Mouse (Mus musculus): ENCODE results near the gene Ncl. TPM values are rescaled to one million over a fixed set of nuclear protein-coding genes. Genes with fewer than 3 reads are reported as not detected.

The Ncl gene
- polyA plus RNA-seq, 1 experiment from 2014 or later: 366 TPM

DNA sequence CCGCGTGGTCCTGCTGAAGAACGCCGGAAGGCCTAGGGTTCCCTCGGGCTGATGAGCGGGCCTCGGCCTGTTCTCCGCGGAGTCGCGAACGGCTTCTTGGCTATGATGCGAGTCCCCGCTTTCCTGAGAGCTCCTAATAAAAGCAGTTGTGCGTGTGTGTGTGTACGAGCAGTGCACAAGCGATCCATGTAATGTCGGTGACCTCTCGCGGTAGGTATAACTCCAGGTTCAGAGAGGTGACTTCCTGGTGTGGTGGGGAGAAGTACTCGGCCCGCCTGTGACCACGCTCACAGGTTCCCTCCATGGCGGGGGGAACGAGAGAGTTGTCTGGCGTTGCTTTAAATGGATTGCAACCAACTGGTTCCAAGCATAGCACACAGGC lies 589 bp upstream of the Ncl start:
- Histone ChIP-seq H3K9ac (peak overlapping the region; percentile 60), H3K27ac (replicated peaks) (peak overlapping the region; percentile 86), H3K36me3 (peaks cover 26% of the 10 kb centered on the region), H3K4me1 (peaks cover 14% of the 10 kb centered on the region), H3K4me3 (replicated peaks) (peak overlapping the region; percentile 97), H3K4me2 (replicated peaks) (peak overlapping the region; percentile 65), H3K27me3 (no peaks in the 10 kb centered on the region), H3K9me3 (replicated peaks) (no peaks in the 10 kb centered on the region)
- ATAC-seq (ENCODE audit: insufficient number of reproducible peaks, low FRiP score, low TSS enrichment, low read depth): no peak
- WGBS: 0% methylated on average over 26 of the region's 26 CpGs

DNA sequence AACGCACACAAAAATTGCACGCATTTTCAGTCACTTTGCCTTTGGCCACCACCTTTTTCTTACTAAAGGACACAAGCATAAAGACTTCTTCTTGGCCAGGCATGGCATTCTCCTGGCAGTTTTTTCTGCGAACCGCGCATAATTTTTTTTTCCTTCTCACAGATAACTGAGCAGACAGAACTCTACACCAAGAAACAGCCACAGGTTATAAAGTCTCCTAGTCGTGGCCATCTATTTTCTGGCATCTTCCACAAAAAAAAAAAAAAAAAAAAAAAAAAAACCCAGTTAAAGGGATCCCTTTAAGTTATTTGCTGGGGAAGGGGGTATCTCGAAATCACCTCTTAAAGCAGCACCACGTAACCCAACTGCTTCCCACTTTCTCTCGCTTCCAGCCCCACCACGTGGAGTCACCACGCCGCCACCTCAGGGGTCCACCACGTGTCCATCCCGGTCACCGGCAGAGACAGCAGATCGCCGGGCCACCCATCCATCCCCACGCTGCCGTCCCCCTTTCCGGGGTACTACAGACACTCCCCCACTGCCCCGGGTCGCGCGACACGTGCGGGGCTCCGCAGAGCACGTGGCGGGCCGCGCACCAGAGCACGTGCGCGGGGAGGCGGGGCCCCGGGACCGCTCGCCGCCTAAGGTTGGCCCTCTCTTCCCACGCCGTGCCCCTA lies 833 bp downstream of the Ncl start:
- H3K27ac ChIP-seq (replicated peaks): peak overlapping the region; percentile 100
- H3K9me3 ChIP-seq (replicated peaks): no peaks in the 10 kb centered on the region
- peaks cover 41% of the 10 kb centered on the region for H3K36me3 ChIP-seq
- peak overlapping the region; percentile 96 for H3K9ac ChIP-seq
- no peaks in the 10 kb centered on the region for H3K27me3 ChIP-seq
- ATAC-seq (ENCODE audit: insufficient number of reproducible peaks, low FRiP score, low TSS enrichment, low read depth): peak; percentile 40
- WGBS: under 1% methylated on average over 41 of the region's 41 CpGs
- peak overlapping the region; percentile 89 for H3K4me2 ChIP-seq (replicated peaks)
- H3K4me1 ChIP-seq: peaks cover 14% of the 10 kb centered on the region
- peak overlapping the region; percentile 97 for H3K4me3 ChIP-seq (replicated peaks)

DNA sequence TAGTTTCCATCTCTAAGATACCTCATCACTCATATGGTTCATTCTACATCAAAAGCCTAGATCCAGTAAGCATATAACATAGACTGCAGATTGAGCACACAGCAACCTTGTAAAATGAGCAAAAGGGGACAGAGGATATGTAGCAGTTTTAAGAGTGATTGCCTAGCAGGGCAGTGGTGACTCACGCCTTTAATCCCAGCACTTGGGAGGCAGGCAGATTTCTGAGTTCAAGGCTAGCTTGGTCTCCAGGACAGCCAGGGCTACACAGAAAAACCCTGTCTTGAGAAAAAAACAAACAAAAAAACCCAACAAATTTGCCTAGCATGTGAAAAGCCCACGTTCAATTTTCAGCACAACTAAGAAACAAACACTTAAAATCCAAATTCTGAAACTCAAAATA lies 5.0 kb downstream of the Ncl start:
- Histone ChIP-seq H3K4me2 (replicated peaks) (no peak overlapping the region), H3K4me3 (replicated peaks) (no peak overlapping the region), H3K9ac (no peak overlapping the region), H3K36me3 (peaks cover 81% of the 10 kb centered on the region), H3K4me1 (peaks cover 3% of the 10 kb centered on the region; the same call in 1 of the 2 replicates), H3K27me3 (no peaks in the 10 kb centered on the region), H3K27ac (replicated peaks) (no peak overlapping the region), H3K9me3 (replicated peaks) (no peaks in the 10 kb centered on the region)
- no peak for ATAC-seq (ENCODE audit: insufficient number of reproducible peaks, low FRiP score, low TSS enrichment, low read depth)
- WGBS: 78% methylated on average over 2 of the region's 2 CpGs

DNA sequence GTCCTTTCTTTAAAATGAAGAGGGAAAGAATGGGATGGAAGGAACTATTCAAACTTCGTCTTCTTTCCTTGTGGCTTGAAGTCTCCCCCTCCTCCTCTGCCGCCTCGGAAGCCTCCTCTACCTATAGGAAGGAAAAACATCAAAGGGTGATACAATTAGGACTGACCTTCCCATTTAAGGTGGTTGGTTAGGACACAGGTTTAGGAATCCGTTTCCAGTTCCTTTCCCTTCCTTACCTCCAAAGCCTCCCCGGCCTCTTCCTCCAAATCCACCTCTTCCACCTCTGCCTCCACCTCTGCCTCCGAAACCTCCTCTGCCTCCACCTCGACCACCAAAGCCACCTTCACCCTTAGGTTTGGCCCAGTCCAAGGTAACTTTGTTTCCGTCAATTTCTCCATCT lies 8.6 kb downstream of the Ncl start:
- WGBS: 78% methylated on average over 8 of the region's 8 CpGs
- Histone ChIP-seq H3K36me3 (peaks cover 89% of the 10 kb centered on the region), H3K27me3 (no peaks in the 10 kb centered on the region), H3K4me2 (replicated peaks) (no peak overlapping the region), H3K27ac (replicated peaks) (no peak overlapping the region), H3K9me3 (replicated peaks) (no peaks in the 10 kb centered on the region), H3K4me1 (no peaks in the 10 kb centered on the region), H3K4me3 (replicated peaks) (no peak overlapping the region), H3K9ac (no peak overlapping the region)
- no peak for ATAC-seq (ENCODE audit: insufficient number of reproducible peaks, low FRiP score, low TSS enrichment, low read depth)

DNA sequence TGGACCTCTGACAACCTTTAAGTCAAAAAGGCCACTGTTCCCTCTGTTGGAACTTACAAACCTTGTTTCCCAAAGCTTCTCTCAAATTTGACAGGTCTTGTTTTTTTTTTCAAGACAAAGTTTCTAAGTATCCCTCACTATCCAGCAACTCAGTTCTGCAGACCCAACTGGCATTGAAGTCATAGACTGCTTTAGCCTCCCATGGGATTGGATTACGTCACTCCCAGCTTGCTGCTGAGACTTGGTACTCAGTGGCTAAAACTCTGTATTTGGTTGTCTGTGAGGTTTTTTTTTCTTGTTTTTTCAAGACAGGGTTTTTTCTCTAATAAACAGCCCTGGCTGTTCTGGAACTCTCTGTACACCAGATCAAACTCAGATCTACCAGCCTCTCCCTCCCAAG lies 9.5 kb downstream of the Ncl start:
- peaks cover 81% of the 10 kb centered on the region for H3K36me3 ChIP-seq
- H3K4me2 ChIP-seq (replicated peaks): no peak overlapping the region
- ATAC-seq (ENCODE audit: insufficient number of reproducible peaks, low FRiP score, low TSS enrichment, low read depth): no peak
- 93% methylated on average over 1 of the region's 1 CpGs for WGBS
- no peaks in the 10 kb centered on the region for H3K4me1 ChIP-seq
- no peak overlapping the region for H3K9ac ChIP-seq
- no peak overlapping the region for H3K4me3 ChIP-seq (replicated peaks)
- no peaks in the 10 kb centered on the region for H3K9me3 ChIP-seq (replicated peaks)
- no peaks in the 10 kb centered on the region for H3K27me3 ChIP-seq
- H3K27ac ChIP-seq (replicated peaks): no peak overlapping the region

DNA sequence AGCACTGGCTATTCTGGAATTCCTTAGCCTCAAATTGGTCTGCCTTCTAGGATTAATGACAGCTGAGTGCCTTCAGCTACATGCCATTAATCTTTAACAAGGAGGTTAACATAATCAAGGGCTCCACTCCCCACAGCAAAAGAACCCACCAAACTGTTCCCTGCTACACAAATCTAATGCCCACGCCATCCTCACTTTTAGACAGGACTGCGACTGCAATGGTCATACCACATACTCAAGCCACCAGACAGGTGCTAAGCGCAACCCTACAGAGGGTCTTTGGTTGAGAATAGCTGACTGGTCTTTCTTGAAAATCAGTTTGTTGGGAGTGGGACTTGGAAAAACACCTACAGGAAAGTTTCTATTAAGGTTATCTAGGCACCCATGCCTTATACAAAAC lies 10.0 kb downstream of the Ncl start:
- Histone ChIP-seq H3K27me3 (no peaks in the 10 kb centered on the region), H3K36me3 (peaks cover 76% of the 10 kb centered on the region), H3K9ac (no peak overlapping the region), H3K4me2 (replicated peaks) (no peak overlapping the region), H3K4me1 (no peaks in the 10 kb centered on the region), H3K4me3 (replicated peaks) (no peak overlapping the region), H3K9me3 (replicated peaks) (no peaks in the 10 kb centered on the region), H3K27ac (replicated peaks) (no peak overlapping the region)
- WGBS: 96% methylated on average over 3 of the region's 3 CpGs
- ATAC-seq (ENCODE audit: insufficient number of reproducible peaks, low FRiP score, low TSS enrichment, low read depth): no peak

DNA sequence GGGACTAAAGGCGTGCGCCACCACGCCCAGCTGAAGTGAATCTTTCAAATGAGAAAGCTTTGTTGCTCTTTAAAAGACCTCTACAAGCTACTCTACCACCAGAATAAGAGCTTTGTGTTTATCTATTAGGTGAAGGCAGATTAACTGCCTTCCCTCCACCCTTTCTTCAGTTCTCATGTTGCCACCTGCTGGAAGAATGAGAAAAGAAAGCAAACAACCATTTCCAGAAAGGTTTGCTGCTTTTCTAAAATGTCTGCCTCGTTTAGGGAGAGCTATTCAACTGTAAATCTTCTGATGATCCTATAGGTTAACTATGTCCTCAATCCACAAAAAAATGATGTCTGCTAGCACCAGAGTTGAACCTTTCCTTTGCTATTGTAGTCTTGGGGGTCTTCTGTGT lies 10.4 kb downstream of the Ncl start:
- no peak for ATAC-seq (ENCODE audit: insufficient number of reproducible peaks, low FRiP score, low TSS enrichment, low read depth)
- Histone ChIP-seq H3K27me3 (no peaks in the 10 kb centered on the region), H3K27ac (replicated peaks) (no peak overlapping the region), H3K9me3 (replicated peaks) (no peaks in the 10 kb centered on the region), H3K4me1 (no peaks in the 10 kb centered on the region), H3K9ac (no peak overlapping the region), H3K36me3 (peaks cover 72% of the 10 kb centered on the region), H3K4me2 (replicated peaks) (no peak overlapping the region), H3K4me3 (replicated peaks) (no peak overlapping the region)
- WGBS: 81% methylated on average over 4 of the region's 4 CpGs

DNA sequence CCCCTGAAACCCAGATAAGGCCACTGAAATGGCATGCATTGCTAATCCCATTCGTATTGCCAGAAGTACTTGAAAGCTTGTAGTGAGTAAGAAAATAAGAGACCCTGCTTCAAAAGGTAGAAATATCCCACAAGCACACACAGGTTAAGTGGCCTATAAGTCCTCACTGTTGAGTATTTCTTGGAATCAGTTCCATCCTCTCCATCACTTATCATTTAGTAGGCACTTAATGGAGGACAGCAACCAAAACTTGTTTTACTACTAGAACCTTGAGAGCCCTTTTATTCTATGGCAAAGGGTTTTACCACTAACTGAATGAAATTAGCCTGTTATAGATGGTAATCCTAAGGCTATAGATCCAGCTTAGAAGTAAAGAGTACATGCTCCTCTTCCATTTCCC lies 11.1 kb downstream of the Ncl start:
- Histone ChIP-seq H3K27ac (replicated peaks) (no peak overlapping the region), H3K4me2 (replicated peaks) (no peak overlapping the region), H3K9me3 (replicated peaks) (no peaks in the 10 kb centered on the region), H3K27me3 (no peaks in the 10 kb centered on the region), H3K4me1 (no peaks in the 10 kb centered on the region), H3K9ac (no peak overlapping the region), H3K36me3 (peaks cover 65% of the 10 kb centered on the region), H3K4me3 (replicated peaks) (no peak overlapping the region)
- no peak for ATAC-seq (ENCODE audit: insufficient number of reproducible peaks, low FRiP score, low TSS enrichment, low read depth)
- WGBS: 79% methylated on average over 1 of the region's 1 CpGs

DNA sequence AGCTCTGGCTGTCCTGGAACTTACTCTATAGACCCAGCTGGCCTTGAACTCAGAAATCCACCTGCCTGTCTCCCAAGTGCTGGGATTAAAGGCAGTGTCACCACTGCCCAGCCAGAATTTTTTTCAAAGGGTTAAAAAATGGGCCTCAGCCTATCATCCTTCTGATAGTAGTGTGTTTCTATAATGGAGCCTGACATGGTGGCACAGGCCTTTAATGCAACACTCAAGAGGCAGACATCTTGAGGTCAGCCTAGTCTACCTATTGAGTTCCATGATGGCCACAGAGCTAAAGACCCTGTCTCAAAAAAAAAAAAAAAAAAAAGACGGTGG lies 11.5 kb downstream of the Ncl start:
- Histone ChIP-seq H3K4me2 (replicated peaks) (no peak overlapping the region), H3K4me3 (replicated peaks) (no peak overlapping the region), H3K9ac (no peak overlapping the region), H3K36me3 (peaks cover 62% of the 10 kb centered on the region), H3K9me3 (replicated peaks) (no peaks in the 10 kb centered on the region), H3K27me3 (no peaks in the 10 kb centered on the region), H3K27ac (replicated peaks) (no peak overlapping the region), H3K4me1 (no peaks in the 10 kb centered on the region)
- ATAC-seq (ENCODE audit: insufficient number of reproducible peaks, low FRiP score, low TSS enrichment, low read depth): no peak
- 38% methylated on average over 1 of the region's 1 CpGs for WGBS

DNA sequence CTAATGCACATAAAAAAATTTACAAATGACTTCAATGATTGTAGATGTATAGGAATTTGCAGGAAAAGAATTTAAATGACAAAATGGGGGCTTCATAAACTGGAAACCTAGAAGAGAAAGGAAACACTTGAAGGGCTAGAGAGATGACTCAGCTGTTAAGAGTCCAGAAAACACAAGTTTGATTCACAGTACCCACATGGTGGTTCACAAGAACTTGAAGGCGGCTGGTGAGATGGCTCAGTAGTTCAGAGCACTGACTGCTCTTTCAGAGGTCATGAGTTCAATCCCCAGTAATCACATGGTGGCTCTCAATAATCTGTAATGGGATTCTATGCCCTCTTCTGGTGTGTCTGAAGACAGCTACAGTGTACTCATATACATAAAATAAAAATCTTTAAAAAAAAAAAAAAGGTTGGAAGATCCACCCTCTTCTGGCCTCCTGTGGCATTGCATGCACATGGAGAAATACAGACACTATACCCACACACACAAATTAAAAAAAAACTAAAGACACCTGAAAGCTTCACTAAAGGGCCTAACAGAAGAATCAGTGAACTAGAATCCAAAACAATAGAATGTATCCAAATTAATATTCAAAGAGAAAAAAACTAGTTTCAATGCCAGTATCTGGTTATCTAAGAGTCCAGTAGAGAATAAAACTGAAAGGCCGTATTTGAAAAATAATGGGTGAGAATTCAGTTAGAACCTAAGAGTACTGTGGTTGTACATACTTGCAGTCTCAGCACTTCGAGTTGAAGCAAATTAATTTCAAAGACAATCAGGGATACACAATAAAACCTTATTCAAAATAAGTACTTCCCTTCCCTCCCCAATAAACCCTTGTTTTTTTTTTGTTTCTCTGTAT lies 12.1 kb downstream of the Ncl start:
- Histone ChIP-seq H3K27me3 (no peaks in the 10 kb centered on the region), H3K4me3 (replicated peaks) (no peak overlapping the region), H3K36me3 (peaks cover 57% of the 10 kb centered on the region), H3K4me1 (no peaks in the 10 kb centered on the region), H3K9me3 (replicated peaks) (no peaks in the 10 kb centered on the region), H3K9ac (no peak overlapping the region), H3K4me2 (replicated peaks) (no peak overlapping the region), H3K27ac (replicated peaks) (no peak overlapping the region)
- ATAC-seq (ENCODE audit: insufficient number of reproducible peaks, low FRiP score, low TSS enrichment, low read depth): no peak
- 85% methylated on average over 3 of the region's 3 CpGs for WGBS

DNA sequence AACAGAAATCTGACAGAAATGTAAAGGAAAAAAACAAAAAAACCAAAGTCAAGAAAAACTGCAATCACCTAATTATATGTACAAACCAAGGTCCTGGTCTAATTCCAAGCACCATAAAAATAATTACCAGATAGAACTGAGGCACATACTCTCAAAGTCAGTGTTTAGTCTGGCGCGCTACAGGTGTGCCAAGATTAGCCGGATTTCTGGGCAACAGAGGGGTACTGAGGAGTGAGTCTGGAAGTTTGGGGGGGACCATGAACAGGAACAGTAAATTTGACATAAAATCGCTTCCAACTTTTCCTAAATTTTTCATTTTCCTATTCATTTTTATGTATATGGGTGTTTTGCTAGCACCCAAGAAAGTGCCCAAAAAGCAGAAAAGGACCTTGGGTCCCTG lies 13.2 kb downstream of the Ncl start:
- no peak overlapping the region for H3K4me3 ChIP-seq (replicated peaks)
- no peaks in the 10 kb centered on the region for H3K27me3 ChIP-seq
- peaks cover 45% of the 10 kb centered on the region for H3K36me3 ChIP-seq
- 93% methylated on average over 4 of the region's 4 CpGs for WGBS
- no peaks in the 10 kb centered on the region for H3K4me1 ChIP-seq
- no peak overlapping the region for H3K4me2 ChIP-seq (replicated peaks)
- no peak for ATAC-seq (ENCODE audit: insufficient number of reproducible peaks, low FRiP score, low TSS enrichment, low read depth)
- H3K9ac ChIP-seq: no peak overlapping the region
- no peaks in the 10 kb centered on the region for H3K9me3 ChIP-seq (replicated peaks)
- H3K27ac ChIP-seq (replicated peaks): no peak overlapping the region

DNA sequence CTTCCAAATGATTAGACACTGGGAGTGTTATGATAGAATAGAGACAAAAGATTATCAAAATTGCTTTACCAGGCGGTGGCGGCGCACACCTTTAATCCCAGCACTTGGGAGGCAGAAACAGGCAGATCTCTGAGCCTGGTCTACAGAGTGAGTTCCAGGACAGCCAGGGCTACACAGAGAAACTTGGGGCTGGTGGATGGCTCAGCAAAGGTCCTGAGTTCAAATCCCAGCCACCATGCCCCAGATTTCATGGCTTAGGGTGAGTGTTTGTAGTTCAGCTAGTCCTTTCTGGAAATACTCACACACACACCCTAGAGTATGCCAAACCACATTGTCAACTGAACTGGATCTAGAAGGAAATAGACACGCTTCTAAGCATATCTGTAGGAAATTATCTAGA lies 14.1 kb downstream of the Ncl start:
- Histone ChIP-seq H3K4me2 (replicated peaks) (no peak overlapping the region), H3K27ac (replicated peaks) (no peak overlapping the region), H3K4me1 (no peaks in the 10 kb centered on the region), H3K9ac (no peak overlapping the region), H3K27me3 (no peaks in the 10 kb centered on the region), H3K36me3 (peaks cover 37% of the 10 kb centered on the region), H3K4me3 (replicated peaks) (no peak overlapping the region), H3K9me3 (replicated peaks) (no peaks in the 10 kb centered on the region)
- no peak for ATAC-seq (ENCODE audit: insufficient number of reproducible peaks, low FRiP score, low TSS enrichment, low read depth)
- 83% methylated on average over 4 of the region's 4 CpGs for WGBS
